Mouse (Mus musculus): ENCODE data around the gene Dvl3. TPM values are rescaled to one million over a fixed set of nuclear protein-coding genes. Genes with fewer than 3 reads are reported as not detected.

Gene Dvl3
- polyA plus RNA-seq, 1 experiment from 2014 or later, result 8.7 TPM

GRCm38 (mm10) chr16:20489233-20489632, 27.5 kb upstream of the Dvl3 start:
- no peak overlapping the region for H3K4me2 ChIP-seq (replicated peaks; ENCODE audit: low read depth)
- no peaks in the 10 kb centered on the region for H3K9me3 ChIP-seq (ENCODE audit: control insufficient read depth, low read length)
- H3K9ac ChIP-seq (ENCODE audit: low read length), result no peak overlapping the region
- no peak overlapping the region for H3K4me3 ChIP-seq (ENCODE audit: low read depth, low read length)
- no peaks in the 10 kb centered on the region for H3K36me3 ChIP-seq (ENCODE audit: control insufficient read depth, insufficient read depth, low read length)
- H3K27me3 ChIP-seq (ENCODE audit: control insufficient read depth, insufficient read depth, low read length), result no peaks in the 10 kb centered on the region
- WGBS, result 84% methylated on average over 2 of the region's 2 CpGs
- H3K4me1 ChIP-seq (replicated peaks; ENCODE audit: control insufficient read depth, insufficient read depth), result no peaks in the 10 kb centered on the region
- no peak for TF ChIP-seq EP300 (optimal IDR thresholded peaks at IDR 0.05)
- no peak for TF ChIP-seq CTCF (IDR thresholded peaks at IDR 0.05; ENCODE audit: low read depth)
- no peak for ATAC-seq (ENCODE audit: low FRiP score, low TSS enrichment)
- H3K27ac ChIP-seq (replicated peaks), result no peak overlapping the region
- no peak for DNase-seq (ENCODE audit: low spot score)

- no peaks in the 10 kb centered on the region for H3K4me1 ChIP-seq (replicated peaks; ENCODE audit: control insufficient read depth, insufficient read depth)
- no peak overlapping the region for H3K4me2 ChIP-seq (replicated peaks; ENCODE audit: low read depth)
- DNase-seq (ENCODE audit: low spot score) (peak; percentile 64), ATAC-seq (ENCODE audit: low FRiP score, low TSS enrichment) (peak; percentile 82)
- no peak overlapping the region for H3K9ac ChIP-seq (ENCODE audit: low read length)
- H3K27ac ChIP-seq (replicated peaks), result no peak overlapping the region
- TF ChIP-seq CTCF (IDR thresholded peaks at IDR 0.05; ENCODE audit: low read depth), result peak; percentile 71
- TF ChIP-seq EP300 (optimal IDR thresholded peaks at IDR 0.05), result no peak
- H3K4me3 ChIP-seq (ENCODE audit: low read depth, low read length), result no peak overlapping the region
- 32% methylated on average over 2 of the region's 2 CpGs for WGBS
- H3K9me3 ChIP-seq (ENCODE audit: control insufficient read depth, low read length), result no peaks in the 10 kb centered on the region
- no peaks in the 10 kb centered on the region for H3K36me3 ChIP-seq (ENCODE audit: control insufficient read depth, insufficient read depth, low read length)
- no peaks in the 10 kb centered on the region for H3K27me3 ChIP-seq (ENCODE audit: control insufficient read depth, insufficient read depth, low read length)
Observed at GRCm38 (mm10) chr16:20490581-20490980, 26.2 kb upstream of the Dvl3 start.

- no peak overlapping the region for H3K4me3 ChIP-seq (ENCODE audit: low read depth, low read length)
- no peak overlapping the region for H3K27ac ChIP-seq (replicated peaks)
- TF ChIP-seq EP300 (optimal IDR thresholded peaks at IDR 0.05) (no peak), CTCF (IDR thresholded peaks at IDR 0.05; ENCODE audit: low read depth) (no peak)
- WGBS, result 63% methylated on average over 2 of the region's 2 CpGs
- H3K9me3 ChIP-seq (ENCODE audit: control insufficient read depth, low read length), result no peaks in the 10 kb centered on the region
- H3K4me1 ChIP-seq (replicated peaks; ENCODE audit: control insufficient read depth, insufficient read depth), result no peaks in the 10 kb centered on the region
- no peak overlapping the region for H3K9ac ChIP-seq (ENCODE audit: low read length)
- no peaks in the 10 kb centered on the region for H3K36me3 ChIP-seq (ENCODE audit: control insufficient read depth, insufficient read depth, low read length)
- no peaks in the 10 kb centered on the region for H3K27me3 ChIP-seq (ENCODE audit: control insufficient read depth, insufficient read depth, low read length)
- ATAC-seq (ENCODE audit: low FRiP score, low TSS enrichment) (no peak), DNase-seq (ENCODE audit: low spot score) (no peak)
- no peak overlapping the region for H3K4me2 ChIP-seq (replicated peaks; ENCODE audit: low read depth)
Observed at GRCm38 (mm10) chr16:20491301-20491700, 25.5 kb upstream of the Dvl3 start.

GRCm38 (mm10) chr16:20493452-20493851, 23.3 kb upstream of the Dvl3 start:
- ATAC-seq (ENCODE audit: low FRiP score, low TSS enrichment) (no peak), DNase-seq (ENCODE audit: low spot score) (no peak)
- TF ChIP-seq CTCF (IDR thresholded peaks at IDR 0.05; ENCODE audit: low read depth), result no peak
- TF ChIP-seq EP300 (optimal IDR thresholded peaks at IDR 0.05), result no peak
- H3K36me3 ChIP-seq (ENCODE audit: control insufficient read depth, insufficient read depth, low read length), result no peaks in the 10 kb centered on the region
- no peak overlapping the region for H3K4me2 ChIP-seq (replicated peaks; ENCODE audit: low read depth)
- H3K9me3 ChIP-seq (ENCODE audit: control insufficient read depth, low read length), result no peaks in the 10 kb centered on the region
- no peak overlapping the region for H3K9ac ChIP-seq (ENCODE audit: low read length)
- H3K4me1 ChIP-seq (replicated peaks; ENCODE audit: control insufficient read depth, insufficient read depth), result no peaks in the 10 kb centered on the region
- 79% methylated on average over 2 of the region's 2 CpGs for WGBS
- H3K27me3 ChIP-seq (ENCODE audit: control insufficient read depth, insufficient read depth, low read length), result no peaks in the 10 kb centered on the region
- no peak overlapping the region for H3K4me3 ChIP-seq (ENCODE audit: low read depth, low read length)
- no peak overlapping the region for H3K27ac ChIP-seq (replicated peaks)

GRCm38 (mm10) chr16:20496671-20497600, 19.8 kb upstream of the Dvl3 start:
- ATAC-seq (ENCODE audit: low FRiP score, low TSS enrichment), result peak; percentile 71

More at GRCm38 (mm10) chr16:20496671-20497600, 19.8 kb upstream of the Dvl3 start:
- Histone ChIP-seq H3K36me3 (ENCODE audit: control insufficient read depth, insufficient read depth, low read length) (peaks cover 8% of the 10 kb centered on the region; the same call in 1 of the 2 replicates), H3K27me3 (ENCODE audit: control insufficient read depth, insufficient read depth, low read length) (no peaks in the 10 kb centered on the region), H3K4me3 (ENCODE audit: low read depth, low read length) (peak overlapping the region; percentile 31), H3K9me3 (ENCODE audit: control insufficient read depth, low read length) (no peaks in the 10 kb centered on the region), H3K4me2 (replicated peaks; ENCODE audit: low read depth) (peak overlapping the region; percentile 56), H3K27ac (replicated peaks) (peak overlapping the region; percentile 63; the same call in 1 of the 2 replicates), H3K9ac (ENCODE audit: low read length) (peak overlapping the region; percentile 47), H3K4me1 (replicated peaks; ENCODE audit: control insufficient read depth, insufficient read depth) (no peaks in the 10 kb centered on the region; the same call in 1 of the 2 replicates)
- 17% methylated on average over 25 of the region's 25 CpGs for WGBS
- TF ChIP-seq EP300 (optimal IDR thresholded peaks at IDR 0.05), result no peak
- TF ChIP-seq CTCF (IDR thresholded peaks at IDR 0.05; ENCODE audit: low read depth), result peak; percentile 89
- peak; percentile 62 for DNase-seq (ENCODE audit: low spot score)

Measured in stomach, postnatal 0 days (tissue).